Mouse (Mus musculus): Measurements from ENCODE around the gene Mthfd2. TPM values are rescaled to one million over a fixed set of nuclear protein-coding genes. Genes with fewer than 3 reads are reported as not detected.

The Mthfd2 gene
- polyA plus RNA-seq, 1 experiment, result 7.7 TPM

- H3K27me3 ChIP-seq (ENCODE audit: control insufficient read depth, insufficient read depth, low read length), result no peaks in the 10 kb centered on the region
- no peaks in the 10 kb centered on the region for H3K36me3 ChIP-seq (ENCODE audit: control insufficient read depth, insufficient read depth, low read length)
- WGBS, result under 1% methylated on average over 52 of the region's 52 CpGs
- TF ChIP-seq POLR2A (IDR thresholded peaks at IDR 0.05; ENCODE audit: low read depth, low read length) (no peak), CTCF (IDR thresholded peaks at IDR 0.05; ENCODE audit: extremely low read depth, insufficient read depth, insufficient read length, insufficient replicate concordance) (peak; percentile 74)
- peak; percentile 74 to 91 for DNase-seq (ENCODE audit: low read depth in 1 of 2, low spot score in 2 of 2)
- H3K4me1 ChIP-seq (ENCODE audit: control insufficient read depth, insufficient read depth, insufficient read length), result peaks cover 8% of the 10 kb centered on the region
- H3K27ac ChIP-seq (ENCODE audit: insufficient read depth, low read length), result peak overlapping the region; percentile 71
- H3K4me3 ChIP-seq (ENCODE audit: extremely low read depth, insufficient read depth, insufficient read length), result peak overlapping the region; percentile 75
These were observed 8.5 kb downstream of the Mthfd2 start for GRCm38 (mm10) chr6:83317108-83317741.

GRCm38 (mm10) chr6:83316022-83316421, 9.7 kb downstream of the Mthfd2 start:
- Histone ChIP-seq H3K27ac (ENCODE audit: insufficient read depth, low read length) (no peak overlapping the region), H3K4me3 (ENCODE audit: extremely low read depth, insufficient read depth, insufficient read length) (no peak overlapping the region), H3K27me3 (ENCODE audit: control insufficient read depth, insufficient read depth, low read length) (no peaks in the 10 kb centered on the region), H3K4me1 (ENCODE audit: control insufficient read depth, insufficient read depth, insufficient read length) (peaks cover 7% of the 10 kb centered on the region), H3K36me3 (ENCODE audit: control insufficient read depth, insufficient read depth, low read length) (no peaks in the 10 kb centered on the region)
- TF ChIP-seq POLR2A (IDR thresholded peaks at IDR 0.05; ENCODE audit: low read depth, low read length) (no peak), CTCF (IDR thresholded peaks at IDR 0.05; ENCODE audit: extremely low read depth, insufficient read depth, insufficient read length, insufficient replicate concordance) (no peak)
- WGBS, result 38% methylated on average over 10 of the region's 10 CpGs
- no peak for DNase-seq (ENCODE audit: low read depth in 1 of 2, low spot score in 2 of 2)

- Histone ChIP-seq H3K4me3 (ENCODE audit: extremely low read depth, insufficient read depth, insufficient read length) (no peak overlapping the region), H3K36me3 (ENCODE audit: control insufficient read depth, insufficient read depth, low read length) (no peaks in the 10 kb centered on the region), H3K27ac (ENCODE audit: insufficient read depth, low read length) (no peak overlapping the region), H3K4me1 (ENCODE audit: control insufficient read depth, insufficient read depth, insufficient read length) (peaks cover 6% of the 10 kb centered on the region; the same call in 1 of the 2 replicates), H3K27me3 (ENCODE audit: control insufficient read depth, insufficient read depth, low read length) (no peaks in the 10 kb centered on the region)
- TF ChIP-seq POLR2A (IDR thresholded peaks at IDR 0.05; ENCODE audit: low read depth, low read length), result no peak
- TF ChIP-seq CTCF (IDR thresholded peaks at IDR 0.05; ENCODE audit: extremely low read depth, insufficient read depth, insufficient read length, insufficient replicate concordance), result no peak
- DNase-seq (ENCODE audit: low read depth in 1 of 2, low spot score in 2 of 2), result no peak
These were observed 10.4 kb downstream of the Mthfd2 start for GRCm38 (mm10) chr6:83315293-83315692.

GRCm38 (mm10) chr6:83312514-83312913, 13.2 kb downstream of the Mthfd2 start:
- Histone ChIP-seq H3K4me1 (ENCODE audit: control insufficient read depth, insufficient read depth, insufficient read length) (peaks cover 6% of the 10 kb centered on the region; the same call in 1 of the 2 replicates), H3K27ac (ENCODE audit: insufficient read depth, low read length) (peak overlapping the region; percentile 7; the same call in 1 of the 2 replicates), H3K27me3 (ENCODE audit: control insufficient read depth, insufficient read depth, low read length) (no peaks in the 10 kb centered on the region), H3K4me3 (ENCODE audit: extremely low read depth, insufficient read depth, insufficient read length) (no peak overlapping the region), H3K36me3 (ENCODE audit: control insufficient read depth, insufficient read depth, low read length) (no peaks in the 10 kb centered on the region)
- no peak for DNase-seq (ENCODE audit: low read depth in 1 of 2, low spot score in 2 of 2)
- 78% methylated on average over 8 of the region's 8 CpGs for whole genome bisulfite sequencing
- no peak for TF ChIP-seq POLR2A (IDR thresholded peaks at IDR 0.05; ENCODE audit: low read depth, low read length)
- no peak for TF ChIP-seq CTCF (IDR thresholded peaks at IDR 0.05; ENCODE audit: extremely low read depth, insufficient read depth, insufficient read length, insufficient replicate concordance)

GRCm38 (mm10) chr6:83312021-83312420, 13.7 kb downstream of the Mthfd2 start:
- DNase-seq (ENCODE audit: low read depth in 1 of 2, low spot score in 2 of 2), result no peak
- Histone ChIP-seq H3K4me1 (ENCODE audit: control insufficient read depth, insufficient read depth, insufficient read length) (peaks cover 6% of the 10 kb centered on the region; the same call in 1 of the 2 replicates), H3K27ac (ENCODE audit: insufficient read depth, low read length) (peak overlapping the region; percentile 65), H3K27me3 (ENCODE audit: control insufficient read depth, insufficient read depth, low read length) (no peaks in the 10 kb centered on the region), H3K4me3 (ENCODE audit: extremely low read depth, insufficient read depth, insufficient read length) (no peak overlapping the region), H3K36me3 (ENCODE audit: control insufficient read depth, insufficient read depth, low read length) (no peaks in the 10 kb centered on the region)
- no peak for TF ChIP-seq CTCF (IDR thresholded peaks at IDR 0.05; ENCODE audit: extremely low read depth, insufficient read depth, insufficient read length, insufficient replicate concordance)
- TF ChIP-seq POLR2A (IDR thresholded peaks at IDR 0.05; ENCODE audit: low read depth, low read length), result no peak
- 86% methylated on average over 7 of the region's 7 CpGs for whole genome bisulfite sequencing

GRCm38 (mm10) chr6:83311206-83311605, 14.5 kb downstream of the Mthfd2 start:
- Histone ChIP-seq H3K36me3 (ENCODE audit: control insufficient read depth, insufficient read depth, low read length) (0 out of 2 replicates have a peak, but pooled peaks cover 4% of the 10 kb centered on the region), H3K27me3 (ENCODE audit: control insufficient read depth, insufficient read depth, low read length) (no peaks in the 10 kb centered on the region), H3K4me3 (ENCODE audit: extremely low read depth, insufficient read depth, insufficient read length) (no peak overlapping the region), H3K4me1 (ENCODE audit: control insufficient read depth, insufficient read depth, insufficient read length) (peaks cover 4% of the 10 kb centered on the region; the same call in 1 of the 2 replicates), H3K27ac (ENCODE audit: insufficient read depth, low read length) (no peak overlapping the region)
- TF ChIP-seq POLR2A (IDR thresholded peaks at IDR 0.05; ENCODE audit: low read depth, low read length) (no peak), CTCF (IDR thresholded peaks at IDR 0.05; ENCODE audit: extremely low read depth, insufficient read depth, insufficient read length, insufficient replicate concordance) (no peak)
- 95% methylated on average over 11 of the region's 11 CpGs for WGBS
- DNase-seq (ENCODE audit: low read depth in 1 of 2, low spot score in 2 of 2), result no peak

GRCm38 (mm10) chr6:83309017-83309416, 16.7 kb downstream of the Mthfd2 start:
- H3K27me3 ChIP-seq (ENCODE audit: control insufficient read depth, insufficient read depth, low read length), result no peaks in the 10 kb centered on the region
- no peak overlapping the region for H3K4me3 ChIP-seq (ENCODE audit: extremely low read depth, insufficient read depth, insufficient read length)
- H3K36me3 ChIP-seq (ENCODE audit: control insufficient read depth, insufficient read depth, low read length), result peaks cover 7% of the 10 kb centered on the region
- no peak overlapping the region for H3K27ac ChIP-seq (ENCODE audit: insufficient read depth, low read length)
- 0 out of 2 replicates have a peak, but pooled peaks cover 4% of the 10 kb centered on the region for H3K4me1 ChIP-seq (ENCODE audit: control insufficient read depth, insufficient read depth, insufficient read length)
- TF ChIP-seq POLR2A (IDR thresholded peaks at IDR 0.05; ENCODE audit: low read depth, low read length) (no peak), CTCF (IDR thresholded peaks at IDR 0.05; ENCODE audit: extremely low read depth, insufficient read depth, insufficient read length, insufficient replicate concordance) (no peak)
- WGBS, result 87% methylated on average over 7 of the region's 7 CpGs
- DNase-seq (ENCODE audit: low read depth in 1 of 2, low spot score in 2 of 2), result peak in 1 of 2 experiments; percentile 26
